Mouse (Mus musculus) neural tube, embryonic 10.5 days (tissue): ENCODE results near the gene Pfn4.
A peak's percentile ranks its signal among the peaks of the same experiment; 100 is the strongest.
"Not testable (repeated sequence)": the region's sequence is repeated elsewhere in the genome, so short reads cannot be mapped to it uniquely, and the experiment has no call there.

Source experiments
- DNase-seq: peaks from one replicate; pipeline ENCODE4 v3.0.0-alpha.2; 2017; ENCODE audit warnings: low spot score; ENCODE audit errors: extremely low spot score

Gene Pfn4

DNA sequence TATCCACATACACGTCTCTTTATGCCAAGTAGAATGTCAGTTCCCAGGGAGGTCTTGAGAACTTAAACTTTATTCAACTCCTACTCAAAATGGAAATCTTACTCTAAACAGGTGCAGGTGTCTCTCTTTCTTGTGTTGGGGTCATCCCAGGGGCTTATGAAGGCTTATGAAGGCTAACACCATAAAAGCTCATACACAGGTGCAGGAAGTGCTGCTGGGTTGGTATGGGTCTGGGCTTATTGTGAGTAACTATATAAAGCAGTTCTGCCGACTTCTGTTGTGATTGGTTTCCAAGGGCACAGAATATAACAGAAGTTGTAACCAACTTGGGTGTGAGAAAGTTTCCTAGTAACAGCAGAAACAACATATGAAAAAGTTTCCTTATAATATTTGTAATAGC is 15.6 kb downstream of the Pfn4 start:
- DNase-seq = no peak

DNA sequence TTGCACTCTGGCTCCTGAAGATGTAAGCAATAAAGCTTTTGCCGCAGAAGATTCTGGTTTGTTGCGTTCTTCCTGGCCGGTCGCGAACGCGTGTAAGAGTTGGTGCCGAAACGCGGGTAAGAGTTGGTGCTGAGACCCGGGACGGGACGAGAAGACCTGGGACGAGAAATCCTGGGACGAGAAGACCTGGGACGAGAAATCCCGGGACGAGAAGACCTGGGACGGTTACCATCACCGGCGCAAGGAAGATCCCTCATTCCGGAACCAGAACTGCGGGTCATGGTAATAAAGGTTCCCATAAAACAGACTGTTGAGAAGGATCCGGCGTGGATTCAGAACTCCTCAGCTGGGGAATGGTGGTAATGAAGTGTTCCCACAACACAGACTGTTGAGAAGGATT is 19.3 kb downstream of the Pfn4 start:
- DNase-seq = not testable (repeated sequence)

GRCm38 (mm10) chr12:4793718-4794117 is 24.9 kb downstream of the Pfn4 start:
- no peak for DNase-seq

- DNase-seq = not testable (repeated sequence)
Observed at GRCm38 (mm10) chr12:4797471-4797870, 28.6 kb downstream of the Pfn4 start.

- DNase-seq = no peak
Observed at GRCm38 (mm10) chr12:4811036-4811435, 42.2 kb downstream of the Pfn4 start.

GRCm38 (mm10) chr12:4811705-4812104 is 42.9 kb downstream of the Pfn4 start:
- no peak for DNase-seq

DNA sequence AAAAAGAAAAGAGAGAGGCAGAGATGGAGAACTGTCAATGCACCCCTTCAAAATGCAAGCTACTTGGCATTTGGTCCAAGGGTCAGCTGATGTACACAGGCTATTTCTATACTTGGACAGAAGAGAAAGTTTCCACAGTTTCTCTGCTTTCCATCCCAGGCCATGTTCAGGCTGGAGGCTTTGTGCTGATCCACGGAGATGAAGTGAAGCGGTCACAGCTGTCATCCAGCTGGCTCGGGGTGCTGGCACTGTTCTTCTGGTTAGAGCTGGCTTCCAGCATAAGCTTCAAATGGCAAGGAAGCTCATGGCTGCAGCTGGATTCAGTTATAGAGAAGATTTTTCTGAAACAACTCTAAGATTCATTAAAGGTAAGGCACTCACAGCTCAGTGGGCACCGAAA is 44.8 kb downstream of the Pfn4 start:
- no peak for DNase-seq

DNA sequence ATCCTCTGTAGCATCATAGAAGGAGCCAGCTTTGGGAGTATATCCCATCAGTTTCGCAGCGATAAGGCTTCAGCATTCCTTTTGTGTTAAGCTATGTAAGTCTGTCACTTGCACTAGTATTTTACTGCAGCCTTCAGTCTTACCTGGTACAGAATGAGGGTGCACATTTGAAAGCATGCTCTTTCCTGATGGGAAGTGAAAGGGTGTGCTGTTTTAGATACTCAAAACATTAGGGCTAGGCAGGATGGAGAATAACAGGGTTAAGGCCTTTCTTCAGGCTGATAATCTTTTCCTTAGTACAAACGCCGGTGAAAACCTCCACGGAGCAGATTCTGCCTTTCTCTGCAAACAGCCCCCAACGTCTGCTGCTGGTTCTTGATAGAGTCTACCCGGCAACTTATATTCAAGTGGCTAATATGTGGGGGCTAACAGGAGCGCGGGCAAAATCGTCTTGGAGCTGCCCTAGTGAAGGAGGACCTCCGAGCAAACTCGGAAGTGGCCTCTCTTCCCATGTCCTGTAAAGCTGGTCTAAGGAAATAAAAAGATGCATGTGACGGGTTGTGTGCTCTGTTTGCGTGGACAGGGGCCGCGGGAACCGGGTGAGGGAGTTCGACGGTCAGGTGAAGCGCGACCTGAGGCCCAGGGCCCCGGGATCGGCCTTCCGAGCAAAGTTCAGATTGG is 48.0 kb downstream of the Pfn4 start:
- DNase-seq = no peak

DNA sequence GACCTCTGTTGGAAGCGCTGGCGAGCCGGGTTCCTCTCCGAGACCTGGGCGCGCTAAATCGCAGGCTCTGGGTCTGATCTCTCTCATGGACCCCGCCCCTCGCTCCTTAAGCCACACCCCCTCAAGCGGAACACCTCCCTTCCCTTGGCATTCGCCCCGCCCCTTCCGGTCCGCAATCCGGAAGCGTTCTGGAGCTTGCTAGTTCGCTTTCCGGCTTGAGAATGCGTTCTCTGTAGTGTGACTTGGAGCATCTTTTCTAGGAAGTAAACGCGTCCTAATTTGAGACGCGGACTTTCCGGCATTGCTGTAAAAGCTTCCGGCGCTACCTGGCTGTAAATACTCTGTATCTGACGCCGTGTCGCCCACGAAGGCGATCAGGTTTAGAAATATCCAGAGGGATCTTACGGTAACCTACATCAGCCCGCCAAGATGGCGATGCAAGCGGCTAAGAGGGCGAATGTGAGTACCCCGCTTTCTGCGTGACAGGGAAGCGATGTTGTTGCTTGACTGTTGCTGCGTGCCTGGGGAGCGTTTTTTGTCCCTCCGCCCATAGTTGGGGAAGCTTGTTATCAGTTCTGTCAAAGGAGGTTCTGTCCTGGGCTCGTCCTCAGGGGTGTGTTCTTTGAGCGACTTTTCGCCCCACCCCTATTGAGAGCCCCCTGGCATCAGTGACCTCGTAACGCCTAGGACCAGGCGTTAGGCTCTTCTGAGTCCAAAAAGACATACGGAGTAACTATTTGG is 48.7 kb downstream of the Pfn4 start, which contains the start of gene Sf3b6:
Sf3b6 (plus strand) TSS at position 184 of the 741 bp plus-strand sequence.
- peak; percentile 99 for DNase-seq

DNA sequence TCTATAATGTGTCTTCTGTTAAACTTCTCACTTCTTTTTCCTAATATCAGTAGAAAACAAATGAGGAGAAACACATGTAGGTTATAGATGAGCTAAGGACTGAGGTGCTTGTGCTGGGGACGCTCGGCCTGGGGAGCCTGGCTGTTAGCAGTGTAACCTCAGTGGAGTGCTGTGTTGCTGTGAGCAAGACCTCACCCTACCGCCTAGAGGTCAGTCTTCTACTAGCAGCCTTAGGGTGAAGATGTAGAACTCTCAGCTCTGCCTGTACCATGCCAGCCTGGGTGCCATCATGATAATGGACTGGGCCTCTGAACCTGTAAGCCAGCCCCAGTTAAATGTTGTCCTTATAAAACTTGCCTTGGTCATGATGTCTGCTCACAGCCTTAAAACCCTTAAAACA is 58.4 kb downstream of the Pfn4 start:
- DNase-seq = no peak
